Mouse (Mus musculus): Measurements from ENCODE around the gene Sirt6. TPM values are rescaled to one million over a fixed set of nuclear protein-coding genes. Genes with fewer than 3 reads are reported as not detected.

The Sirt6 gene
- 25.2 TPM for polyA plus RNA-seq (2017; shearing (Covaris generic))

GRCm38 (mm10) chr10:81626994-81627835, at the start of gene Sirt6:
Gene Sirt6 (minus strand): TSS chr10:81627797.

GRCm38 (mm10) chr10:81648803-81649775, 21.5 kb upstream of the Sirt6 start, which contains the start of gene Gm10778:
Gene Gm10778 (plus strand): TSS chr10:81649059.

GRCm38 (mm10) chr10:81628390-81628789, 793 bp upstream of the Sirt6 start, which contains the start of gene Ankrd24:
Gene Ankrd24 (plus strand): TSS chr10:81628540.

GRCm38 (mm10) chr10:81605974-81606751, 21.4 kb downstream of the Sirt6 start, which contains the start of gene BC025920:
Gene BC025920 (plus strand): TSS chr10:81606270.

GRCm38 (mm10) chr10:81600738-81601203, 26.8 kb downstream of the Sirt6 start, which contains the start of gene Tle6:
Gene Tle6 (minus strand): TSS chr10:81601073.

GRCm38 (mm10) chr10:81574081-81575056, 53.2 kb downstream of the Sirt6 start, which contains the start of gene Tle2:
Gene Tle2 (plus strand): TSS chr10:81574561.

Other genes starting within 250 kb of the Sirt6 start
- 16.3 TPM for gene Fzr1, start 249.3 kb downstream of the Sirt6 start, polyA plus RNA-seq (2017; shearing (Covaris generic))
- 32.9 TPM for gene Dohh, start 243.4 kb downstream of the Sirt6 start, polyA plus RNA-seq (2017; shearing (Covaris generic))
- gene Gm48551, start 243.3 kb downstream of the Sirt6 start, polyA plus RNA-seq (2017; shearing (Covaris generic)) = 3.4 TPM
- 0.91 TPM for gene Gm48552, start 238.8 kb downstream of the Sirt6 start, polyA plus RNA-seq (2017; shearing (Covaris generic))
- gene Smim24, start 234.7 kb downstream of the Sirt6 start, polyA plus RNA-seq (2017; shearing (Covaris generic)) = 8.7 TPM
- gene Nfic, start 172.2 kb downstream of the Sirt6 start, polyA plus RNA-seq (2017; shearing (Covaris generic)) = 23.6 TPM
- 0.17 TPM for gene Celf5, start 145.1 kb downstream of the Sirt6 start, polyA plus RNA-seq (2017; shearing (Covaris generic))
- gene Ncln, start 131.4 kb downstream of the Sirt6 start, polyA plus RNA-seq (2017; shearing (Covaris generic)) = 133 TPM
- 96.9 TPM for gene S1pr4, start 127.7 kb downstream of the Sirt6 start, polyA plus RNA-seq (2017; shearing (Covaris generic))
- 19.4 TPM for gene Gna15, start 103.6 kb downstream of the Sirt6 start, polyA plus RNA-seq (2017; shearing (Covaris generic))
- gene Gna11, start 82.6 kb downstream of the Sirt6 start, polyA plus RNA-seq (2017; shearing (Covaris generic)) = 7.0 TPM
- 134 TPM for gene Aes, start 68.3 kb downstream of the Sirt6 start, polyA plus RNA-seq (2017; shearing (Covaris generic))
- gene Tle2, start 53.2 kb downstream of the Sirt6 start, polyA plus RNA-seq (2017; shearing (Covaris generic)) = 1.6 TPM
- gene Tle6, start 26.7 kb downstream of the Sirt6 start, polyA plus RNA-seq (2017; shearing (Covaris generic)) = 2.3 TPM
- gene BC025920, start 21.5 kb downstream of the Sirt6 start, polyA plus RNA-seq (2017; shearing (Covaris generic)) = 3.6 TPM
- gene Ankrd24, start 743 bp upstream of the Sirt6 start, polyA plus RNA-seq (2017; shearing (Covaris generic)) = 0.88 TPM
- gene Gm10778, start 21.3 kb upstream of the Sirt6 start, polyA plus RNA-seq (2017; shearing (Covaris generic)) = 9.6 TPM
- gene Zfp433, start 77.0 kb upstream of the Sirt6 start, polyA plus RNA-seq (2017; shearing (Covaris generic)) = 21.6 TPM
- gene Gm3055, start 143.4 kb upstream of the Sirt6 start, polyA plus RNA-seq (2017; shearing (Covaris generic)) = 6.3 TPM
- 6.8 TPM for gene Gm4767, start 184.4 kb upstream of the Sirt6 start, polyA plus RNA-seq (2017; shearing (Covaris generic))
- gene Gm32687, start 236.1 kb upstream of the Sirt6 start, polyA plus RNA-seq (2017; shearing (Covaris generic)) = 15.3 TPM